Mouse (Mus musculus) sigmoid colon, adult 10 weeks (tissue): ENCODE data around the gene Mki67. TPM values are rescaled to one million over a fixed set of nuclear protein-coding genes. Genes with fewer than 3 reads are reported as not detected.

Experiments
- polyA plus RNA-seq: library from polyadenylated mRNA; stranded (reverse); fragments of 350-450 nt; fragmentation: Illumina TruSeq; extraction: RNeasy Lipid Tissue Mini Kit (QIAGEN cat#74804); gene quantifications from one replicate; pipeline ENCODE4 v1.2.3, GENCODE M21; 2014; ENCODE audit warnings: low read depth, low replicate concordance

The Mki67 gene
- 49.7 TPM for polyA plus RNA-seq

GRCm38 (mm10) chr7:135715642-135716444 lies at the start of gene Mki67:
Gene Mki67, minus strand, starts transcription at chr7:135716361.

Other genes starting within 250 kb of the Mki67 start
- 147 TPM for gene Clrn3, start 187.7 kb downstream of the Mki67 start, polyA plus RNA-seq
- gene Ptpre, start 178.9 kb downstream of the Mki67 start, polyA plus RNA-seq: 6.4 TPM